Mouse (Mus musculus) lung, adult 18-20 months (tissue): ENCODE results near the gene Gata2.

Source experiments
- DNase-seq, 2 experiments: peaks; one replicate each; pipeline ENCODE4 v3.0.0; 2022; ENCODE audit warnings: mixed read lengths in 2 of 2

Gene Gata2

GRCm38 (mm10) chr6:88210182-88210581, 16.5 kb downstream of the Gata2 start:
- no peak for DNase-seq

GRCm38 (mm10) chr6:88215797-88216196, 22.1 kb downstream of the Gata2 start:
- DNase-seq, result no peak

GRCm38 (mm10) chr6:88216199-88216598, 22.5 kb downstream of the Gata2 start:
- no peak for DNase-seq

- DNase-seq, result no peak
Measured at GRCm38 (mm10) chr6:88219094-88219493, 25.4 kb downstream of the Gata2 start.

GRCm38 (mm10) chr6:88221968-88222367, 28.3 kb downstream of the Gata2 start, which contains the start of gene Dnajb8:
Dnajb8 (plus strand) TSS chr6:88222268.
- DNase-seq, result no peak

GRCm38 (mm10) chr6:88226570-88226994, 32.9 kb downstream of the Gata2 start:
- DNase-seq, result no peak

GRCm38 (mm10) chr6:88227537-88227936, 33.8 kb downstream of the Gata2 start:
- DNase-seq, result no peak

GRCm38 (mm10) chr6:88229221-88229620, 35.5 kb downstream of the Gata2 start:
- DNase-seq, result no peak

GRCm38 (mm10) chr6:88231821-88232220, 38.1 kb downstream of the Gata2 start:
- no peak for DNase-seq

- no peak for DNase-seq
Measured at GRCm38 (mm10) chr6:88232221-88232620, 38.5 kb downstream of the Gata2 start.

- DNase-seq, result peak; percentile 24 to 39
Measured at GRCm38 (mm10) chr6:88233996-88234395, 40.3 kb downstream of the Gata2 start.

GRCm38 (mm10) chr6:88235461-88235860, 41.8 kb downstream of the Gata2 start:
- DNase-seq, result no peak

GRCm38 (mm10) chr6:88235983-88236382, 42.3 kb downstream of the Gata2 start:
- no peak for DNase-seq

GRCm38 (mm10) chr6:88236513-88236912, 42.8 kb downstream of the Gata2 start:
- no peak for DNase-seq

GRCm38 (mm10) chr6:88242604-88243003, 48.9 kb downstream of the Gata2 start:
- DNase-seq, result peak; percentile 63 to 72

- DNase-seq, result no peak
Measured at GRCm38 (mm10) chr6:88249231-88249630, 55.5 kb downstream of the Gata2 start.

- no peak for DNase-seq
Measured at GRCm38 (mm10) chr6:88251396-88251795, 57.7 kb downstream of the Gata2 start.

- no peak for DNase-seq
Measured at GRCm38 (mm10) chr6:88251798-88252478, 58.2 kb downstream of the Gata2 start.

- no peak for DNase-seq
Measured at GRCm38 (mm10) chr6:88254082-88254481, 60.4 kb downstream of the Gata2 start.

GRCm38 (mm10) chr6:88255435-88255834, 61.7 kb downstream of the Gata2 start:
- no peak for DNase-seq
